Mouse (Mus musculus) spleen, postnatal 36 days (tissue): ENCODE measurements at regions not wholly inside any gene's neighbourhood (a gene's known extent, or its start where the extent isn't known, plus 50 kb on each side); places are given as distances from the start of the nearest gene placed in this dataset.
A peak's percentile ranks its signal among the peaks of the same experiment; 100 is the strongest.

Experiments
- DNase-seq, 2 experiments: peaks; one replicate each; pipeline ENCODE4 v3.0.0; 2022; ENCODE audit warnings: low spot score in 2 of 2, mixed read lengths in 1 of 2

- DNase-seq, result no peak
Measured at GRCm38 (mm10) chr2:84183624-84184287, 193.4 kb downstream of the Gm13691 start.

DNA sequence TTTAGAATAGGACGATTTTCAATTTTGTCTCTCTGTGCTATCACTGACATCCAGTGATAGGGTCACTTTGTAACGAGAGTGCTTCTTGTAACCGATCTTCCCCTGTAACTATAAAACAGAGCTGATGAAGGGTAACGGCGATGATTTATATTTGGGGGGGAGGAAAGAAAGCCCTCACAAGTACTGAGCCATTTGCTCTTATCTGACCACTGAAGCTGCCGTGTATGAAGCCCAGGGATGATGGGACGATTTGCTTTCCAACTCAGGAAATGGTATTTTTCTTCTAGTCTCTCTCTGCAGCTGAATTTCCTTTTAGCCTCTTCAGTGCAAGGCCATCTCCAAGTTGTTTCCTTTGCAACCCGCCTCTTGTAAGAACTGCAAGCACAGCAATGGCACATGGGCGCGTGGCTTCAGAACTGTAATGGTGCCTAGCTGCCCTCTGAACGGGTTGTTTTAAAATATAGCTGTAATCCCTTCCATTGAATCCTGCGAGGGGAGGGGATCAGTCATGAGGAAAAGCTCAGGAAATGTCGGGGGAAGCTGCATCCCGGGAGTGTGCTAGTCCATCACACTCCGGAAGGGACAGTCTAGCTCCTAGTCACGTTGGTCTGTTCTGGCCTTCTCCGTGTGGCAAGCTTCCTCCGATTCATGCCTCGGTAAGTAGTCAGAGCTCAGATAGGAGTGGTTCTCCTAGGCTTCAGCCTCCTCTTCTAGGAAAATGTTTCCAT is 194.1 kb downstream of the Gm13691 start:
- DNase-seq, result no peak

DNA sequence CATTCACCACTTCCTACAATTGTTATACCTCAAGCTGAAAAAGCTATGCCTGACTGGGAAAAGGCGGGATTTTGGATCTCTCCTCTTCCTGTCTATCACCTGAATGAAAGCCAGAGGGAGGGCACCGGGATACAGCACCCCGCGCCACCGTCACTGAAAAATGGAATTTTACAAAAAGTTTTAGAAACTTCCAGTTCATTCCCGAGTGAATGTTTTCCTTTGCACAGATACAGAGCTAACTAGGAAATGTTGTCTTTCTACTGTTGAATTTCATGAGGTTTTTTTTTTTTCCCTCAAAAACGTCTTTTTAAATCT is 194.6 kb downstream of the Gm13691 start:
- DNase-seq, result no peak

- DNase-seq, result peak; percentile 2
Measured at GRCm38 (mm10) chr2:84186126-84186701, 195.9 kb downstream of the Gm13691 start.

- DNase-seq, result no peak
Measured at GRCm38 (mm10) chr2:84187456-84187855, 197.1 kb downstream of the Gm13691 start.

DNA sequence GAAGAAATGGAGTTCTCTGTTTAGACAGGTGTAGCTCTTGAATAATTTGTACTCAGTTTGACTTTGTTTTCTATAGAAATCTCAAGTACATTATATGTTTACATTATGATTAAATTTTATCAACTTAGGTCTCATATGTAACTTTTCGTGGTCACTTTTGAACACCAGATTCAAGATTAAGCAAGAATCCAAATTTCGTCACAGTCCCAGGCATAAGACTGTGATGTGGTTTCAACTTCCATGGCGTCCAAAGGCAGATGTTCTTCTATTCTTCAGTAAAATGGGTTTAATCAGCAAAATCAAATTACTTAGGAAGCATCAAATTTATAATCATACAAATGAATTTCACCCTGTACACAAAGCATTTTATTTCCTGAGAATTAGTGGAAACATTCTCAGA is 198.9 kb downstream of the Gm13691 start:
- no peak for DNase-seq

- DNase-seq, result no peak
Measured at GRCm38 (mm10) chr2:84217116-84217515, 208.1 kb downstream of the Calcrl start.

GRCm38 (mm10) chr2:84222049-84222448 is 203.2 kb downstream of the Calcrl start:
- DNase-seq, result no peak

DNA sequence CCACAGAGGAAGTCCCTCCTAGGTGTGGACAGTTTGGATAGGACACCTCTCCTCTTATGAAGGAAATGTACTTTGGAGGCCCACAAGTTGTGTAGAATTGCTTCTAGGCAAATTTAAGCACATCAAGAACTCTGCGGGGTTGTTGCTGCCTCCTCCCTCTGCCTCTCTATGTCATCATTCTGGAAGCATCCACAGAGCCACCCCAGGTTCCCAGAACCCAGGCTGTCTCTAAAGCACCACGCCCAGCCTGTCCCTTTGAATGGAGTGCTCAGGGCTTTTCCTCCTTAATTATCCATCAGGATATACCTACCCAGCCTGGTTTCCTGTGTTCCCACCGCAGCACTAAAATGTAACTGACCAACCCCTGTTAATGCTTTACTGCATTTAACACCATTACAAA is 195.4 kb downstream of the Calcrl start:
- no peak for DNase-seq

- no peak for DNase-seq
Measured at GRCm38 (mm10) chr2:84235641-84236040, 189.6 kb downstream of the Calcrl start.

GRCm38 (mm10) chr2:84241244-84241643 is 184.0 kb downstream of the Calcrl start:
- DNase-seq, result no peak

GRCm38 (mm10) chr2:84241986-84242385 is 183.2 kb downstream of the Calcrl start:
- DNase-seq, result no peak

- no peak for DNase-seq
Measured at GRCm38 (mm10) chr2:84245900-84246299, 179.3 kb downstream of the Calcrl start.

- DNase-seq, result no peak
Measured at GRCm38 (mm10) chr2:84246562-84246961, 178.6 kb downstream of the Calcrl start.

GRCm38 (mm10) chr2:84248169-84248568 is 177.0 kb downstream of the Calcrl start:
- DNase-seq, result no peak

DNA sequence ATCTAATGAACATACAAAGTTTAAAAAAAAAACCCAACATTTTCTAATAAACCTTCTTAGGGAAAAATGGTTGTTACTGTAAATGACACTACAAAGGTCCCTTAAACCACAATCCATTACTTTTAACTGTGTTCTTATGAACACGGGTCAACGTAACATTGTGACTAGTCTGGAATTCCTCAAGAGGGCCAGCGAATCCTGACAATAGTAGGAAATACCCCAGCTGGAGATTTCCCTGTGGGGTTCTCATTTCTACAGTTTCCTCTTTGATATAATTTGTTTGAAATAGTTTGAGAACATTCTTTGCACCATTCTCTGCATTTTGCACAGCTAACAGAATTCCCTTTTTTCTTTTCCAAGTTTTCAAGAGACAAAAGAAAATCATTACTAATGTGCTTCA is 175.3 kb downstream of the Calcrl start:
- no peak for DNase-seq

GRCm38 (mm10) chr2:84252076-84252475 is 173.1 kb downstream of the Calcrl start:
- DNase-seq, result no peak

- DNase-seq, result no peak
Measured at GRCm38 (mm10) chr2:84258339-84259006, 166.7 kb downstream of the Calcrl start.

GRCm38 (mm10) chr2:84259222-84259621 is 166.0 kb downstream of the Calcrl start:
- no peak for DNase-seq

DNA sequence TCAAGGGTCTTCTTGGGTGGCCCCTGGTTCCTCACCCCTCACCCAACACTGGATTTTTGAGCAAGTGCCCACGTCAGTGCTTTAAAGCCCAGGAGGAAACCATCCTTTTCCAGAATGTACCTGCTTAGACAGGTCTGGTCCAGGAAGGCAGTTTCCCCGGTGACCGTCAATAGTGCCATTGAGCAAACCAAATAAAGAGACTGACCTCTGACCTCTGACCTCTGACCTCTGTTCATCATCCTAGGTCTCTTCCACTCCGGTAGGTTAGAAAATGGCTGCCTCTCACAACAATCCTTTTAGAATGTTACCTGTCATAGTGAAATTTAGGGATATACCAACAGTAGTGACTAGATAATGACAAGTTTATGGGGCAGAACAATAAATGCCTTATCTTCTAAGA is 164.5 kb downstream of the Calcrl start:
- DNase-seq, result no peak

DNA sequence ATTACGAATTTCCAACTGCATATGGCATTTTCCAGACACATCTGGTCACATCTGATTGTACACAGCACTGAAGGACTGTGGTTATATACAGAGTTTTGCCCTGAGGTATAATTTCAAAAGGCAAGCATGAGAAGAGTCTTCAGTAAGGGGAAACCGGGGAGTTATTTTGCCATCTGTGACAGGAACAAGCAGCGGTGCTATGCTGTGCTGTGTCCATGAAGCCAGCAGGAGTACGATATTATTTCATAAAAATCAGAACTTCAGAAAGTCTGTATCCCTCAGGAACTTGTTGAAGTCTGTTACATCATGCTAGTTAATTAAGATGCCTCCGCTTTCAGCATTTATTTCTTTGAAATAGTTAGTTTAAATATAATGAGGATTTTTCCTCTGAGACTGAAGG is 163.7 kb downstream of the Calcrl start:
- no peak for DNase-seq

DNA sequence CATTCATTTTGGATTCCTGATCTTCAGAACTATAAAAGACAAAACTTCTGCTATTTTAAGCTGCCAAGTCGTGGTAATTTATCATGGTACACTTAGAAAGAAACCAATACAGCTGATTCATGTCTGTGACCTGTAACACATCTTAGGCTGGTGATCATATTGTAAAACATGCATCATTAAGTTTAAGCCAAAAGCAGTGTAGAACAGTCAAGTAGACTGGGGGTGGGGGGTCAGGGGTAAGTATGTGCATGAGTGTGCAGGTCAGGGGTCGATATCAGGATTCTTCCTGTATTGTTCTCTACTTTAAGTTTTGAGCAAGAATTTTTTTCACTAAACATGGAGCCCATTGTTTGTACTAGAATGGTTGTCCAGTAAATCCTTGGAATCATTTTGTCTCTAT is 160.7 kb downstream of the Calcrl start:
- DNase-seq, result no peak

DNA sequence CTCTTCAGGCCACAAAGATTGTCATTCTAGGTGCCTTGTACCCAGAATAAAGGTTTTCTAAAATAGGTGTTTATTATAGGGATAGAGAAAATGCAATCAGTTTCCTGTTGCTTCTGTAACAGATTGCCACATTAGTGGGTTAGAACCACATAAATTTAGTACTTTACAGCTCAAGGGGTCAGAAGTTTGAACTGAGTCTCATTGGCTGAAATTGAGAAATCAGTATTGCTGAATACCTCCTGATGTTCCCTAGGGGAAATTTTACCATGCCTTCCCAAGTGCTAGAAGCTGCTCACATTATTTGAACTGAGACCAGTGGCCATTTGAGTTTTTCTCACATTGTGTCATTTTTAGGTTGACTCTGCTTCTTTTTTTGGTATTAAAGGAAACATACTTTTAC is 160.2 kb downstream of the Calcrl start:
- DNase-seq, result no peak
